Mouse (Mus musculus) cerebellum, adult 2 months (tissue): ENCODE data around the gene Itgb7.

Source experiments
- CTCF ChIP-seq: fragments of 200-500 bp; IDR thresholded peaks from 2 replicates; pipeline ENCODE4 v1.5.1; 2011; ENCODE audit warnings: low read depth, mild to moderate bottlenecking, control low read depth, low read length, moderate library complexity, borderline replicate concordance; ENCODE audit not compliant: insufficient read depth
- POLR2A ChIP-seq: fragments of 200-500 bp; IDR thresholded peaks from 2 replicates; pipeline ENCODE4 v1.6.1; 2011; ENCODE audit warnings: low read length, control low read depth, borderline replicate concordance; ENCODE audit not compliant: insufficient read depth

DNA sequence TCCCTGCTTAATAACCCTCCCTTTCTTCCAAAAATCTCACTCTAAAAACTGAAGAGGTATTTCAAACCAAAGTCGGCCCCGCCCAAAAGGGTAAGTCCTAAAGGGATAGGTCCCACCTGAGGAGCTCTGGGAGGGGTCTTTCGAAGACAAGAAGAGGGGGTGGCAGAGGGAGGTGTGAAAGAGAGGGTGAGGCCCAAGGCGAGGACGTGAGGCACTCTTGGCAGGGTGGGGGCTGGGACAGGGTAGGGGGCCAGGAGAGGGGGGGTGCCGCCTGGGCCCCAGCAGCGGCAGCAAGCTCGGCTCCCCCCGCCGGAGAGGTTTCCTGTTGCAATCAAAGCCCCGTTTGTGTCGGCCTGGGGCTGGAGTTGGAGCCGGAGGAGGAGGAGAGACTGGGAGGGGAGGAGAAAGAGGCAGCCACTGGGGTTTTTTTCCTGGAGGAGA is 17.5 kb upstream of the Itgb7 start:
- TF ChIP-seq CTCF, result no peak
- TF ChIP-seq POLR2A, result no peak
